10 mouse cellular contexts compared by ENCODE assay signal in genomic region chr3:152929788-152930281, GRCm38 (mm10). TPM values are rescaled to one million over a fixed set of nuclear protein-coding genes. Genes with fewer than 3 reads are reported as not detected.
DNase-seq lines count a peak whose midpoint lies in the region; ATAC-seq lines count a peak whose summit lies in the region.
"Had no signal": no experiment of that assay in that cellular context is flagged by ENCODE, and none has a peak within 500 bp of the region (broad histone marks: within the 10 kb centered on the region; RNA-seq: fewer than 3 reads in every experiment).

No protein-coding gene starts in this region.

- H3K9ac ChIP-seq in forebrain, embryonic 11.5 days (ENCODE audit: low read length), result no peak overlapping the region
- no peak overlapping the region for H3K9ac ChIP-seq in forebrain, embryonic 12.5 days

- no peak overlapping the region for H3K27ac ChIP-seq in forebrain, embryonic 11.5 days (ENCODE audit: low read depth, low read length)
- no peak overlapping the region for H3K27ac ChIP-seq in forebrain, embryonic 12.5 days

- WGBS in forebrain, embryonic 11.5 days, result 83% methylated on average over 7 of the region's 7 CpGs
- WGBS in forebrain, embryonic 12.5 days, result 82% methylated on average over 7 of the region's 7 CpGs

- no peaks in the 10 kb centered on the region for H3K27me3 ChIP-seq in forebrain, embryonic 11.5 days (ENCODE audit: control insufficient read depth, insufficient read depth, low read length)
- 0 out of 2 replicates have a peak, but pooled peaks cover 3% of the 10 kb centered on the region for H3K27me3 ChIP-seq in forebrain, embryonic 12.5 days

- H3K4me1 ChIP-seq in forebrain, embryonic 11.5 days (replicated peaks; ENCODE audit: control insufficient read depth, insufficient read depth, low read length), result no peaks in the 10 kb centered on the region
- peaks cover 13% of the 10 kb centered on the region for H3K4me1 ChIP-seq in forebrain, embryonic 12.5 days

- H3K4me3 ChIP-seq in forebrain, embryonic 11.5 days (ENCODE audit: low read depth, low read length), result no peak overlapping the region
- H3K4me3 ChIP-seq in forebrain, embryonic 12.5 days (replicated peaks), result no peak overlapping the region

- H3K9me3 ChIP-seq in forebrain, embryonic 11.5 days (ENCODE audit: control insufficient read depth, low read length), result no peaks in the 10 kb centered on the region
- H3K9me3 ChIP-seq in forebrain, embryonic 12.5 days, result no peaks in the 10 kb centered on the region

- H3K4me2 ChIP-seq in forebrain, embryonic 11.5 days (ENCODE audit: low read depth, low read length, severe bottlenecking), result no peak overlapping the region
- no peak overlapping the region for H3K4me2 ChIP-seq in forebrain, embryonic 12.5 days
- H3K4me2 ChIP-seq: heart, embryonic 11.5 days had no signal

- H3K36me3 ChIP-seq in forebrain, embryonic 11.5 days (ENCODE audit: control insufficient read depth, insufficient read depth, low read length), result no peaks in the 10 kb centered on the region
- no peaks in the 10 kb centered on the region for H3K36me3 ChIP-seq in forebrain, embryonic 12.5 days (replicated peaks)

- DNase-seq in forebrain, embryonic 11.5 days (ENCODE audit: low spot score), result no peak
- DNase-seq in B cell, adult 2 months, result peak; percentile 42 to 53
- peak; percentile 3 for DNase-seq in WW6 (ENCODE audit: low read depth, low spot score)
- peak; percentile 32 for DNase-seq in lung, postnatal 36 days
- no peak for DNase-seq in urinary bladder, postnatal 25 days (ENCODE audit: low spot score)
- DNase-seq in retina, postnatal 1 day, result no peak
- DNase-seq: kidney, adult 9 months had no signal

- ATAC-seq in forebrain, embryonic 11.5 days (replicated peaks; ENCODE audit: low FRiP score), result 0 out of 2 replicates have a peak, but pooled peaks have one; percentile 27
- no peak for ATAC-seq in forebrain, embryonic 12.5 days (ENCODE audit: low FRiP score)
- no peak for ATAC-seq in megakaryocyte, adult 5-6 weeks (ENCODE audit: poor library complexity, severe bottlenecking)

RNA-seq across cellular contexts. Expression of gene St6galnac5, which starts 52.2 kb away (rescaled TPM):
- 0.69 and 1.3 TPM in 2 replicates for polyA plus RNA-seq in forebrain, embryonic 11.5 days (2014; fragmentation: Nextera tagmentation; extraction: Ambion mirVana)
- 2.8 and 3.4 TPM in 2 replicates for polyA plus RNA-seq in forebrain, embryonic 12.5 days (2016; fragmentation: Nextera tagmentation; extraction: Ambion mirVana)
- 0.09 TPM in 1 of 2 replicates, not detected in the other for total RNA-seq in megakaryocyte, adult 5-6 weeks (2015)
- total RNA-seq in megakaryocyte, adult 5-6 weeks (2017), result 0.07 and 0.12 TPM in 2 replicates

Comparison
In these comparisons a context has a peak if more than half of its experiments do, and no peak if none do; other contexts are left out.
1. DNase-seq: peak in B cell, adult 2 months (2 of 2), WW6 (single experiment) and lung, postnatal 36 days (single experiment); none in forebrain, embryonic 11.5 days (single experiment), urinary bladder, postnatal 25 days (single experiment) and retina, postnatal 1 day (single experiment).